Mouse (Mus musculus) thymus, postnatal 36 days (tissue): ENCODE results near the gene Epha4.

ENCODE experiments used
- DNase-seq, 2 experiments: peaks; one replicate each; pipeline ENCODE4 v3.0.0; 2022; ENCODE audit warnings: mixed read lengths in 2 of 2

Gene Epha4

GRCm38 (mm10) chr1:77512059-77512407 is 2.9 kb downstream of the Epha4 start:
- DNase-seq, result no peak

- DNase-seq, result no peak
Observed at GRCm38 (mm10) chr1:77511372-77512058, 3.4 kb downstream of the Epha4 start.

- DNase-seq, result no peak
Observed at GRCm38 (mm10) chr1:77510623-77511022, 4.3 kb downstream of the Epha4 start.

GRCm38 (mm10) chr1:77506856-77507200 is 8.1 kb downstream of the Epha4 start:
- no peak for DNase-seq

- DNase-seq, result no peak
Observed at GRCm38 (mm10) chr1:77506038-77506855, 8.6 kb downstream of the Epha4 start.

- no peak for DNase-seq
Observed at GRCm38 (mm10) chr1:77505263-77505662, 9.6 kb downstream of the Epha4 start.

- DNase-seq, result no peak
Observed at GRCm38 (mm10) chr1:77504813-77505212, 10.1 kb downstream of the Epha4 start.

GRCm38 (mm10) chr1:77503711-77504181 is 11.1 kb downstream of the Epha4 start:
- no peak for DNase-seq

- DNase-seq, result no peak
Observed at GRCm38 (mm10) chr1:77502554-77503119, 12.3 kb downstream of the Epha4 start.

- no peak for DNase-seq
Observed at GRCm38 (mm10) chr1:77501363-77501933, 13.4 kb downstream of the Epha4 start.

GRCm38 (mm10) chr1:77497506-77497905 is 17.4 kb downstream of the Epha4 start:
- no peak for DNase-seq

- no peak for DNase-seq
Observed at GRCm38 (mm10) chr1:77496468-77497181, 18.3 kb downstream of the Epha4 start.

- no peak for DNase-seq
Observed at GRCm38 (mm10) chr1:77495790-77496158, 19.1 kb downstream of the Epha4 start.

GRCm38 (mm10) chr1:77495030-77495789 is 19.7 kb downstream of the Epha4 start:
- DNase-seq, result no peak

GRCm38 (mm10) chr1:77493841-77494635 is 20.9 kb downstream of the Epha4 start:
- DNase-seq, result no peak

- no peak for DNase-seq
Observed at GRCm38 (mm10) chr1:77490166-77490565, 24.7 kb downstream of the Epha4 start.

GRCm38 (mm10) chr1:77489387-77489786 is 25.5 kb downstream of the Epha4 start:
- no peak for DNase-seq

- DNase-seq, result no peak
Observed at GRCm38 (mm10) chr1:77487856-77488462, 26.9 kb downstream of the Epha4 start.

- no peak for DNase-seq
Observed at GRCm38 (mm10) chr1:77484766-77485596, 29.9 kb downstream of the Epha4 start.
